Mouse (Mus musculus) cerebellum, postnatal 36 days (tissue): Measurements from ENCODE around the gene Taf13.
"Not testable (repeated sequence)": the region's sequence is repeated elsewhere in the genome, so short reads cannot be mapped to it uniquely, and the experiment has no call there.

Experiments
- DNase-seq, 2 experiments: peaks; one replicate each; pipeline ENCODE4 v3.0.0; 2021 to 2022; ENCODE audit warnings: mixed read lengths in 2 of 2

Taf13 gene

GRCm38 (mm10) chr3:108571443-108572294 lies at the start of gene Taf13:
Taf13 (plus strand) TSS chr3:108571698.
- DNase-seq: peak; percentile 95 to 97

DNA sequence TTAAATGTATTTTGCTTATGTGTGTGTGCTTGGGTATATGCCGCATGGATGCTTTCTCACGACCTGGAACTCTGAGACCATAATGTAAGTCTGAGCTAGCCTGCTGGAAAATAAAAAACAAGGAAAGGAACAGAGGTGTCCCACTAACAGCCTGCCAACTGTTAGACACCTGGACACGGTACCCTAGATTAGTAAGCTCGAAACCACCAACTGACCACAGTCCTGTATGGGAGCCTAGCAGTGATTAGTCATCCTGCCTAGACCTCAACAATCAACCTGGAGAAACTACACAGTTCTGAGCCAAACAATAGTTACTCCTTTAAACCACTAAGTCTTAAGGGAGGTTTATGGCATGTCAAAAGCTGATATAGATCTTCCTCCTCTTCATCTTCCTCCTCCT lies 48.1 kb upstream of the Taf13 start:
- no peak for DNase-seq

DNA sequence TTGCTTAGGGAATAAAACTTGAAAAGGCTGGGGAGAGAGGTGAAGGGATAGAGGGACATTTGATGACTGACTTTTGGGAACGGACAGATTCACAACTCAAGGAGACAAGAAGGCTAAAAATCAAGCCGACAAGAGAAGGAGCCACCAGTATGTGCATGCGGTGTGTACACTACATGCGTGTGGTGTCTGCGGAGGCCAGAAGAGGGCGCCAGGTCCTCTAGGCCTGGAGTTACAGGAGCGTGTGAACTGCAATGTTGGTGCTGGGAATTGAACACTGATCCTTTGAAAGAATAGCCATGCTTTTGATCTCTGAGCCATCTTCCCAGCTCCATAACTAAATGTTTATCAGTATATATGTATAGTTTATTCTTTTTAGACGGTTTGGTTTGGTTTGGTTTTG lies 43.0 kb upstream of the Taf13 start:
- DNase-seq: no peak

DNA sequence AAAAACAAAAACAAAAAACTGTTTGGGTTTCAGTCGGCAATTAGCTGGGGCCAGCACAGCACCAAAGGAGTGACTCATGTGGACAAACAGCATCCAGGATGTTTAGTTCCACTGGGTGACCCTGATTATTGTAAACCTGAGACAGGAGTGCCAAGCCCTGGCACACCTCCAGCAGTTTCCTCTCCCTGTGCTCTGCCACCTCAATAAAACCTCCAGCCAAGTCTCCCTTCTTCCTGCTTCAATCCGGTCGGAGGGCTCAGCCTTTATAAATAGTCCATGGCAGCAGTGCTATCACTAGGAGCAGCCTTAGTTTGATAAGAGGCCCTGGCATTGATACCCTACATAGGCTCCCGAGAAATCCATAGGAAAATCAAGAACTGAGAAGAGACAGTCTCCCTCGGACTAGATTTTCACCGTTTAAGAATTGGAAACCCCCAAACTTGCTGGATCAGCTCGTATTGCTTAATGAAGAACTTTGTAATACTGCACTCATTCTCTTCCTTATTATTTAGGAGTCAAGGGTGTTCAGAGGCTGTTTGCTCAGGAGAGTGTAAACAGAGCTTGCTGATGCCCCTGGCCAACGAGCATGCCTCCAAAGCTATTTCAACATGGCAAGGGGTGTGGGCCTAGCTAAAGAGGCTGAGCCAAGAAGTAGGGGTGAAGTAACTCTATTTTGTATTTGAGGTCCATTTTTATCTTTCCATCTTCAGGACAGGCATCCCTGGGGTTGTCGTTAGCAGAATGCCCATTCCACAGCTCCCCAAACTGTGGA lies 38.2 kb upstream of the Taf13 start:
- peak; percentile 16 to 21 for DNase-seq

DNA sequence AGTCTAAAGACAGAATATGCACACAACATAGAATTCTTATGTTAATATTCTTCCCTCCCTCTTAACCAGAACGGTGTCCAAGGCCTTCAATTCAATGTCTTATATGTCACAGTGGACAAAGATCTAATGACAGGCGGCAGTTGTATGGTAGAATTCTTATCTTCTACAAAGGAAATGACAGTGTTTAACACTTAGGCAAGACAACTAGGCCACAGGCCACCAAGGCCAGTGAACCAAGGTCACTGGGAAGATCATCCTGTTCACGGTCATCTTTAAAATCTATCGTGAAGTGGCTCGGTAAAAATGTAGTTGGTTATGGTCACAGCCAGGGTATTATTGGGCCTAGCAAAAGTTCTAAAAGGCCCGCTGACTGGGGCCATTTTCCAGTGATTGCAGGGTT lies 37.5 kb upstream of the Taf13 start, which contains the start of gene 1700013F07Rik:
Gene 1700013F07Rik, plus strand, starts transcription at position 200 of the 400 bp plus-strand sequence.
- no peak for DNase-seq

GRCm38 (mm10) chr3:108535896-108536516 lies 35.5 kb upstream of the Taf13 start:
- no peak for DNase-seq

DNA sequence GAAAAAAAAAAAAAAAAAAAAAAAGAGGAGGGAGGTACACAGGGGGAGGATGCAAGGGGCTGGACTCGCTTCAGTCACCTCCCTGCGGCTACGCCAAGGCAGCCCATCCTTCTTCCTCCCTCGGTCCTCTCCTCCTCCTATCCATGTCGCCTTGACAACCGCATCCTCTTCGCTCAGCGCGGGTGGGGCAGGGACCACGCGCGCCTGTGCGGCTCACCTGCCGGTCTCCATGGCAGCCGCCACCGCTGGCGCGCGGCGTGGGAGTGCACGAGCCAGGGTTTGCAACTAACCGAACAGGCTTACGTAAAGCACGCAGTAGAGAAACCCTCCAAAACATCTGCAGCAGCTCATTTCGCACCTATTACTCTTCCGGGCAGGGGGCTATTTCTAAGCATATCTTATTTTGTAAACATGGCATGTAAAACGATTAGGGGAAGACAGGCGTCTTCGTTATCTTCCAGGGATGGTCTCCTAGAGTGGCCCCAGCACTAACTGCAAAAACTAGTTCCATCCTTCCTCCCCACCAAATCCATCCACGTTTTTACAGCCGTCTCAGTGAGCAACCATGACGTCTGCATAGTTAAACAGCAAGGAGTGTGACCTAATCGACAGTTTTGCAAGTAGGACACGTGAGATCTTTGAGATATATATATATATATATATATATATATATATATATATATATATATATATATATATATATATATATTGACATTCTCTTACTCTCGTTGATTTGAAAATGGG lies 34.8 kb upstream of the Taf13 start, which contains the start of gene 5330417C22Rik:
Gene 5330417C22Rik, minus strand, starts transcription at position 20 of the 744 bp plus-strand sequence.
- peak; percentile 28 to 52 for DNase-seq

- DNase-seq: peak; percentile 83 to 85
These were observed 34.2 kb upstream of the Taf13 start for GRCm38 (mm10) chr3:108537303-108537702.

GRCm38 (mm10) chr3:108542299-108542698 lies 29.2 kb upstream of the Taf13 start:
- DNase-seq: no peak

- peak in 1 of 2 experiments; percentile 54 for DNase-seq
These were observed 17.4 kb upstream of the Taf13 start for GRCm38 (mm10) chr3:108554111-108554561.

DNA sequence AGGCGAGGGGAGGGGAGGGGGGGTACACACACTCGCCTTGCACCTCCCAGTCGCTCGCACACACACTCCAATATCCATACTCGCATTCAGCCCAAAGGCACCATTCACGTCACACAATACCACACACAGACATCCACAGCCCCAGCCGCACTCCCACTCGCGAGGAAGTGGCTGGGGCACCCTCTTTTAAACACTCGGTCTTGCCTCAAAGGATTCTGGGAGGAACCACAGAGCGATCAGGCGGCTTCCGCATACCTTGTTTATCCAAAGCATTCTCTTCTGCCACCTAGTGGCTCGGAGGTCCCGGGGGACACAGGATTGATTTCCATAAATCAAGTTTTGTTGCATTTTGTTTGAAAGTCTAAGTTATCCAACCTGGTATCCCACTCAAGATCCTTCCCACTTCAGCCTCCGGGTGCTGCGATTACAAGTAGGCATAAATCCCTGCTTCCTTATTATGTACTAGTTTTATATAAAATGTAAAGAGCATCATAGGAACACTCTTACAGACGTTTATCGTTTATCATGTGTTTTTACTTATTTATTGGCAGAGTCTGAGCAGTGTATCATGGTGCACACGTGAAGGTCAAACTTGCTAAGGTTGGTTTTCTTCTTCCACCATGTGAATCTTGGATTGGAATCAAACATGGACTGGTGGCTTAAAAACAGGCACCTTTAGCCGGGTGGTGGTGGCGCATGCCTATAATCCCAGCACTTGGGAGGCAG lies 16.7 kb upstream of the Taf13 start:
- DNase-seq: peak; percentile 92 to 95

GRCm38 (mm10) chr3:108557888-108558287 lies 13.6 kb upstream of the Taf13 start:
- DNase-seq: no peak

DNA sequence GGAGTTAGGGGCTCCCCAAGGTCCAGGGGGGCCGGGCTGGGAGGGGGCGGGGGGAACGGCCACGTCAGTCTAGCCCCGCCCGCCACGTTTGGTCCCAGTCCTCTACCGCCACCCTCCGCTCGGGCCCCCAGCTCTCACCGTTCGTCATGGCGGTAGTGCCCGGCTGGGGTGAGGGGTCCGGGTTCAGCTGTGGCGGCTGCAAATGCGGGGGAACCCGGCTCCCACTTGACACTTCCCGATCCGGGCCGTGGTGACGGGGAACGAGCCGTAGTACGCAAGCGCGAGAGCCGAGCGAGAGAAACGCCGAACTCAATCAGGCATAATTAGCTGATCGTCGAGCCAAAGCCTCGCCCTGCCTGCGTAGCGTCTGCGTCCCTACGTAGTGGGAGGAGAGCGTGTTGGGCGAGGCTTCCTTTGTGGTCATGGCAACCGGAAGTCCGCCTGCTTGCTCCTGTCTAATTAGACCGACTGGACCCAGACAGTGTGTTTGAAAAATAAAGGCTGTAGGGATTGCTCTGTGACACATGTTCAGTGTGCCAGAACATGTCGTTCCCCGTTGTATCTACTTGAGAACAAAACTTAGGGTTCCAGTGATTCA lies 9.3 kb upstream of the Taf13 start, which contains the start of gene Tmem167b:
Gene Tmem167b, minus strand, starts transcription at position 334 of the 598 bp plus-strand sequence.
- peak; percentile 95 to 98 for DNase-seq

DNA sequence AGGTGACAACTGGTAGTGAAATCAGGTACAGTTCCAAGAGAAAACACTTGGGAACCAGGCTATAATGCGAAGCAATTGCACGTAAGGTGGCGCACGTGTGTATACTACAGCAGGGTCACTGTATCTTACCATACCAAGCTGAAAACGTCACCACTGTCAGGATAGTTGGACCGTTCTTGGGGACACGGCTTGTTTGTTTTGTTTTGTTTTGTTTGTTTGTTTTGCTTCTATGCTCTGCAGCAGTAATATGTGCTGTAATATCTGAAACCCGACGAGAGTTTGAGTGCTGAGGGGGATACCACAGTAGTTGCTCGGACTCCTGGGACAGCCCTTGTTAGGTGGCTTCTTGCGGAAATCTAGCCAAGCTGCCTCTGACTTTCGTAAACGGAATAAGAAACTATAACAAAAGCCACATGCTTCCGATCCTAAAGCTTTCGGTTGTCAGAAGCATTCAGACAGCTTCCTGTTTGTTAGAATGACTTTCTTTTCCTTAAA lies 8.7 kb upstream of the Taf13 start:
- DNase-seq: no peak

DNA sequence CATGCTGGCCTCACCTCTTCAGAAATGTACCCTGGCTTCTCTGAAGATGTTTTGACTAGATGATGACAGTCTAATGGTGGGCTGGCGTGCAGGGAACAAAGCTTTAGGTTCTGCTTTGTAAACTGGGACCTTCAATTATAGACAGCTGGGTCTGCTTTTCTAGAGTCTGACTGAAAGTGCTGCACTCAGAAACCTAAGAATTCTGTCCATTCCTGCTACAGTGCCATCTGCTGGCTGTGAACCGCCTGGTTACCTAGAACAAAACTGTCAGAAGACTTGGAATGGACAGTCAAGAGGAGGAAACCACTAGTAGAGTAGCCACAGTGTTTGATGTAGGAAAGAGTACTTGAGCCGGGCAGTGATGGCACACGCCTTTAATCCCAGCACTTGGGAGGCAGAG lies 8.2 kb upstream of the Taf13 start:
- DNase-seq: peak; percentile 83 to 86

DNA sequence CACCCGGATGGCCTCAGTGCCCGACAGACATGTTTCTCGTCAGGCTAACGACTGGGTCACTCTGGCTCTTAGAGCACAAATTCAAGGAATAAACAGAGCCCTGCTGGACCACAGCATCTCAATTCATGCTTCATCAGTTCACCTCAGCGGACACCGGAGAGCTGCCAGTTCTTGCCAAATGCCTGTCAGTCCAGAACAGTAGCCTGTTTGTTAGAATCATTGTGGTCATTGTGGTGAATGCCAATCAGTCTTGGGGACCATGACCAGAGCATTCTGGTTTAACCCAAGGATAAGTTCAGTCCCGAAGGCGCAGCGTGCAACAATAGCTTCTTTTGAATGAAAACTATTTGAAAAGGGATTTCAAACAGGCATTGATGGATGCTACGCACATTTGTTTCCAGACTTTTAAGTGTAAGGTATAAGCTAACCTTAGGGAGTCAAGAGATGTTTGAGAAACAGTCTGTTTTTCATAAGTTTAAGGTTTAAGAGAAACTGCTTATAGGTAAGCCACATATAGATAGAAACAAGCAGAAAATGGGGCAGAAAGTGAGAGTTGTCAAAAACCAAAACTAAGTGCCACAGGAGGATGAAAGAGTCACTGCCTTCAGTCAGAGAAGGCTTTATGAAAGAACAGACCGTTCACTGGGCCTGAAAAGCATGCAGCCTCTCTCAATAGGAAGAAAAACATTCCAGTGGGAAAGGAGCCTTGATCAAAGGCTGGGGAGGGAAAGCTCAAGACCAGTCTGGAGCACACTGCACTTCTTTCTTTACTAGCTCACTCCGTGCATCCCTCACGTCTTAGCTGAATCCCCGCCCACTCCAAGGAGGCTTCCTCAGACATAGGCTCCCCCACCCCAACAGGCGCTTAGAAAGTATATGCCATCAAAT lies 3.3 kb upstream of the Taf13 start:
- no peak for DNase-seq

DNA sequence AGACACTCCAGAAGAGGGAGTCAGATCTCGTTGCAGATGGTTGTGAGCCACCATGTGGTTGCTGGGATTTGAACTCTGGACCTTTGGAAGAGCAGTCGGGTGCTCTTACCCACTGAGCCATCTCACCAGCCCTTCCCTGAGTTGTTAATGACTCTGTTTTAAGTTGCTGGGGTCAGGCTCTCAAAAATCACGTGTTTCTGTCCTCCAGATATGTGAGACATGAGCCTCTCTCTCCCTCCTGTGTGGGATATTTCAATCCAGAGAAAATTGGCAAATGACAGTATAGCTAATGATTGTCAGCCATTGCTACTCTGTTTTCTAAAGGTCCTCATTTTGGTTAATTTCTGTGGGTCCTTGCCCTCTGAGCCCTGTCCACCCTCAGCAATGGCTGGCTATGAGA lies 1.9 kb upstream of the Taf13 start:
- DNase-seq: not testable (repeated sequence)

- no peak for DNase-seq
These were observed 685 bp upstream of the Taf13 start for GRCm38 (mm10) chr3:108570813-108571212.

- DNase-seq: no peak
These were observed 962 bp downstream of the Taf13 start for GRCm38 (mm10) chr3:108572309-108573010.
